Mouse (Mus musculus) gastrocnemius, postnatal 36 days (tissue): ENCODE results near the gene Trim46. TPM values are rescaled to one million over a fixed set of nuclear protein-coding genes. Genes with fewer than 3 reads are reported as not detected.

Experiments used
- DNase-seq, 2 experiments: peaks; one replicate each; pipeline ENCODE4 v3.0.0; 2022
- intact Hi-C: fragments of 180-260 bp; cut with DNase I; formaldehyde crosslinking; loops from one replicate; pipeline ENCODE4 v1.15.1; 2025
- total RNA-seq, 2 experiments: library from RNA; stranded (reverse); gene quantifications; 2 replicates each; pipeline ENCODE4 v1.2.3; 2021

Trim46 gene
- total RNA-seq, 2 experiments from 2014 or later, result 0.15 to 0.17 TPM

DNA sequence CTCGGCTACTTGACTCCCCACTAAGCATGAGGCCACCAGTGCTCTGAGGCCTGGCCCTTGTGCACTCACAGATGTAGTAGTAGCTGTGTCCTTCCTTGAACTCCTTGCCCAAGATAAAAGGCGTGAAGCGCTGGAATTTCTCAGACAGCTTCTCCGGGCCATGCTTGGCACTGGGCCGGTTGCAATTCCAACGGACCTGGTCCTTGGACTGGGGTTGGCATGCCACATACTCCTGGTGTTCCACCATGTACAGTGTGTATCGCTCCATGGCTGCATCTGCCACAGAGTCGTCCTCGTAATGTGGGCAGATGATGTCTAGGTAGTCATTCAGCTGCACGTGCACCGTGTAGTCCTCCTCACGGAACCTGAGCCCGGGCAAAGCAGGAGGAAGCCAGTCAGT lies 30.0 kb upstream of the Trim46 start:
- intact Hi-C loops, result no loop called here
- no peak for DNase-seq

DNA sequence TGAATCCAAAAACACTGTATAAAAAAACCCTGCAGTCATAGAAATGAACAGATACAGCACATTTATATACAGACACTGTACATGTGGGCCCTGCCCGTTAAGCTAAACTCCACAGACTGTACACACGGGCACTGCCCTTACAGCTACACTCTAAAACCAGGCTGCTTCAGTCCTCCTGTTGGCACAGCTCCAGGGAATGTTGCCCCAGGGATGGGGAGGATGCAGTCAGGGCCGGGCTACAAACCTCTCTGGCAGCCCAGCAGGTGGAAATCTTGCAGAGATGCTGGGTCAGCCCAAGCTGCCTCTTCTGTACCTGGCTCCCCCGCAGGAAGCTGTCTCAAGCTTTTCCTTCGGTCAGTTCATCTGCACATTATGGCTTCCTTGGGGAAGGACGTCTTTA lies 25.7 kb upstream of the Trim46 start:
- intact Hi-C loops, result no loop called here
- no peak for DNase-seq

DNA sequence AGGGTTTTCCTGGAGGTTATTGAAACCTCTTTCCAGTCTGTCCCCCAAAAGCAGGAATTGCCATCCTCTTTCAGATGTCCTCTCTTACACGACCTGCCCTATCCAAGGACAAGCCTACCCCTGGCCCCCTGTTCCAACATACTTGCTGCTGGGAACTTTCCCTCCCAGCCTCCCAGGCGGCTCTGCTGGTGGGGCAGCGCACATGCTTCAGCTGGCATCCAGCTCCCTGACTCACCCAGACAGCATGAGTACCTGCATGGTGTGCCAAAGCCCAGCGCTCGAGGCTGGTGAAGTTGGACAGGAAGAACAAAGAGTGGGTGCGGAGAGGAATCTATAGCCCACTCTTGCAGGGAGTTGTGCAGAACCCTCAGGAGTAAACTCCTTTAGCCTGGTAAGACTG lies 24.8 kb upstream of the Trim46 start:
- intact Hi-C loops, result no loop called here
- DNase-seq, result no peak

DNA sequence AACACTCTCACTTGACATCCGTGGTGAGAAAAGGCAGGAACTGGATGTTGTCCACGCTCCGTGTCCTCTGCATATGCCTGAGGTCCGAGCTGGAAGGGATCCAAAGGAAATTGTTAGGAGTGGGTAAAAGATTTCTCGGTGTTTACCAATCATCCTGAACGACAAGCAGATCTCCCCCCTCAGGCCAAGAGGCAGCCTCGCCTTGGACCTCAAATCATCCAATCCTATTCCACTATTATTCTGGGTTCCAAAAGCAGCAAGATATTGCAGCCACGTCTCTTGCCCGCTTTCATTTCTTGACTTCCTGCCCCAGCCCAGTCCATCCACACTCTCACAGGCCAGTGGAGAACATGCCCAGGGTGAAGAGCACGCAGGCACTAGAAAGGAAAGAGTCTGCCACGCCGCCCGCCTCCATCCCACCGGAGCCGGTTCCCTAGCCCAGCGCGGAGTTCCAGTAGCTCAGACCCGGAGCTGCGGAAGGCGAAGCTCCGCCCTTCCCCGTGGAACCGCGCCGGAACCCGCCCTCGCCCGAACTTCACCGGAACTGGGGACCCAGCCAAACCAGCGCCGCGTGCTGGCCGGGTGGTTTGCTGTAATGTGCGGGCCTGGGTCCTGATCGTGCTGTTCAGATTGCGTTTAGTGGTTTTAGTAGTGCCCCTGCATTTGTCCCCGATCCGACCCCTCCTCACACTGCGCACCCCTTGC lies 24.1 kb upstream of the Trim46 start, which contains the start of gene Slc50a1:
Gene Slc50a1 (minus strand): TSS at position 520 of the 705 bp plus-strand sequence.
- intact Hi-C loops, result no loop called here
- DNase-seq, result peak; percentile 85 to 89

DNA sequence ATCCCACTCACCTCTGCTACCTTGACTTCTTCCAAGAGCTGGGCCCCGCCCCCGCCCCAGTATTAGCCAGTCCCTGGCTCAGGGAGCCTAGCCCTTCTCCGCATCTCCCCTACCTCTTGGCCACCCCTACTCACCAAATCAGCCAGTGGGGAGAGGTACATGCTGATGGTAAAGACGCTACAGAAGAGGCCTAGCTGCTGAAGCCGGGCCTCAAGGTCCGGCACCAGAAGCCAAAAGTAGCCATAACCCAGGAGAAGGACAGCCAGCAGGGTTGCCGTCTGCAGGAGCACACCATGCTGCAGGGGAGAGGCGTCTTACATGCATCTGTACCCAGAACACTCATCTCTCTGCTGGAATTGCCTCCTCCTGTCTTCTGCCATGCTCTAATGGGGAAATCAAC lies 22.8 kb upstream of the Trim46 start:
- DNase-seq, result no peak
- intact Hi-C loops, result no loop called here

DNA sequence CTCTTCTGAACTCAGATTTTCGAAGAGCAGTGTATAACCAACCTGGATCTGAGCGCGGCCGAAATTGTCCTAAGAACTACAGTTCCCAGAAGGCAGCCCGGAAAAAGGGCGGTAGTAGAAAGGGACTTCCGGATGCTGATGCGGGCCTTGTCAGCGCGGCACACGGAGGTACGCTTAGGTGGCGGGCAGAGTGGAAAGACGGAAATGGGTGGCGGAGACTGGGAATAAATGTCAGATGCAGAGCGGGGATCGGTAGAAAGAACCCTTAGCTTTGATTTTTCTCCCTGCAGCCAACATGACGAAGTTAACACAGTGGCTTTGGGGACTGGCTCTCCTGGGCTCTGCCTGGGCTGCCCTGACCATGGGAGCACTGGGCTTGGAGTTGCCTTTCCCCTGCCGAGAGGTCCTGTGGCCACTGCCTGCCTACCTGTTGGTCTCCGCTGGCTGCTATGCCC lies 20.4 kb upstream of the Trim46 start:
- intact Hi-C loops, result no loop called here

DNA sequence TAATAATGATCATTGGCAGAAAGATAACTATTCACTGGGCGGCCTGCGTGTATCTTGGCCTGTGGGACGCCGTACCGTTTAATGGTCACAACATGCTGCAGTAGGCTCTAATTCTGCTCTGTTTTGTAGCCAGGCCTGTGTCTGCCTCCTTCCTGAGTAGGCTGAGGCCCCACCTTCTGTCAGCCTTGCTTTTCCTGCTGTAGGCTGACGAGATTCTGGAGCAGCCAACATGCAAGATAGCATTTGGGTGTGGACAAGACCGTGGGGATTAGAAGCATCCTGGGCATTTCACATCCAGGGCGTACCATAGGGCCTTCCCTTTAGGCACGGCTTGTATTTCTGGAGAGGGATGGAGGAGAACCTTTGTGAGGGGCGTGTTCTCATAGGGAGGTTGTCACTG lies 16.3 kb upstream of the Trim46 start:
- no peak for DNase-seq
- intact Hi-C loops, result no loop called here

More for the DNA sequence above, 20.4 kb upstream of the Trim46 start:
- peak; percentile 60 to 64 for DNase-seq

DNA sequence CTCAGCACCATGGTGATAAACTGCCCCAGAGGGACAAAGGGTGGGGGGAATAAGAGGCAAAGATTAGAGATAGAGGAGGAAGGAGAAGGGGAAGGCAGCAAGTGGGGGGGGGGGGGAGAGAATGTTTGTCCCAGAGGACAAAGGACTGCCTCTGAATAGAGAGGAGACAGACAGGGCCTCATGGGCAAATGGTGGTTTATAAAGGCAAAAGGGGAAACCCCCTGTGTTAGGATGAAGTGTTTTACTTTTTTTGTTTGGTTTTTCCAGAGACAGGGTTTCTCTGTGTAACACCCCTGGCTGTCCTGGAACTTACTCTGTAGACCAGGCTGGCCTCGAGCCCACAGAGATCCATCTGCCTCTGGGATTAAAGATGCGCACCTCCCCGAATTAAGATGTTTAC lies 14.1 kb upstream of the Trim46 start:
- no peak for DNase-seq
- intact Hi-C loops, result no loop called here

DNA sequence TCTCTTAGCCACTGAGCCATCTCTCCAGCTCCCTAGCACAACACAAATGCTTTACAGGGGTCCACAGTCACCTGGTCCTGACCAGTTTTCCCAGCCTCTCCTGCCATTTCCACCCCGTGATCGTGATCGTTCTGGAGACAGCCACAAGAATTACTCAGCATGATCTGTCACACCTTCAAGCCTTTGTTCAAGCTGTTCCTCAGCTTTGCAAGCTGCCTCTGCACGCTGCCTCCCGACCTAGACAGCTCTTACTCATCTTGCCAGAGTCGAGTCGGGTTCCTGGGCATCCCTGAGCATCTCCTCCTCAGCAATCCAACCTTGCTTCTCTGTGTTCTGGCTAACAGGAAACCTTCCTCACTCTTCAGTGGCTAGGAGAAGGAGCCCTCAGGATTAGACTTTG lies 13.0 kb upstream of the Trim46 start, which contains the start of gene Dpm3:
Gene Dpm3 (plus strand): TSS at position 283 of the 400 bp plus-strand sequence.
- DNase-seq, result no peak
- intact Hi-C loops, result no loop called here

DNA sequence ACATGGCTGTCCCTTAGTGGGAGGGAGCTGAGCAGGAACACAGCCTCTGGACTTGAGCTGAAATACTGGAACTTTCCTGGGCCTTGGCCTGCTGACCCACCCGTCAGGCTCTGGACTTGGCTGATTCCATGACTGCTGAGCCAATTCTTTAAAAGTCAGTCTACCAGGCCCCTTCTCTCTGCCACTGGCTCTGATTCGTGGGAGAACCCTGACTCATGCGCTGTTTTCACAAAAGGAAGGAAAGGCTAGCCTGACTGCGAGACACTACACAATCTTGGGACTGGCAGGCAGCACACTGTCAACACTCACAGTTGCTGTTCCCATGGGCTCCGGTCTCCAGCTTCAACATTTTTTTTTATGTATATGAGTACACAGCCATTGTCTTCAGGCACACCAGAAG lies 10.1 kb upstream of the Trim46 start:
- no peak for DNase-seq
- intact Hi-C loops, result no loop called here

DNA sequence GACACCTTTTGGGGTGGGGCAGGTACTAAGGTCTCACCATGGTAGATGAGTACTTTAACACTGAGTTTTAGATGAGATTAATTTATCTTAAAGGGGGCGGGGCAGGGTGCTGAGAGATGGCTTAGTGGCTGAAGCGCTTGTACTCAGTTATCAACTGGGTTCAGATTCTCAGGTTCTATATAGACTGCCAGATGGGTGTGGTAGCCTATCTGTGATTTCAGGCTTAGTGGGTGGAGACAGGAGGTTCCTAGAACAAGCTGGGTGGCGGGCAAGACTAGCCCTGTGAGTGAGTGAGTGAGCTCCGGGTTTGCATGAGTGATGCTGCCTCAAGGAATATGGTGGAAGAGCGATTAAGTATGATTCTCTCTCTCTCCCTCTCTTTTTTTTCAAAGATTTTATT lies 8.9 kb upstream of the Trim46 start:
- intact Hi-C loops, result no loop called here
- no peak for DNase-seq

DNA sequence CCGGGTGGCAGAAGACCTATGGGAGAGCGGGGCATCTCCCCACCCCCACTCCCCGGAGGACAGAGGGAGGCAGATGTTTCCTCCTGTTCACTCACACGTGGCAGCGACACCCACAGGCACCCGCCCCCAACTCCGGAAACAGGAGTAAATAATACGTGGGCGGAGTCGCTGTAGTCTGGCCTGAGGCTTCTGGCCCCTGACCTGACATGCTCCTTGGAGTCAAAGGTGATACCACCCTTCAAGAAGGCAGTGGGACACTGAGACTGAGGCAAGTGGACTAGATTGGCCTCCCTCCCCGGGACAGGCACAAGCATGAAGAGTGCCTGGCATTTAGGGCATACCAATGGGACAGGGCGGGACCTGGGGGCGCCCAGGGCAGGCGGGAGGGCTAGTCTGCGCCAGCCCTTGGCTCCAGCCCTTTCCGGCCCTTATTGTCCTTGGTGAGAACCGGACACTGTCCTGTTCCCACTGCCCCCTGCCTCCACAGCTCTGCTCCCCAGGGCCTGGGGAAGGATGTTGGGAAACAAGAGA lies 5.3 kb upstream of the Trim46 start:
- DNase-seq, result peak; percentile 46 to 57
- intact Hi-C loops, result no loop called here

DNA sequence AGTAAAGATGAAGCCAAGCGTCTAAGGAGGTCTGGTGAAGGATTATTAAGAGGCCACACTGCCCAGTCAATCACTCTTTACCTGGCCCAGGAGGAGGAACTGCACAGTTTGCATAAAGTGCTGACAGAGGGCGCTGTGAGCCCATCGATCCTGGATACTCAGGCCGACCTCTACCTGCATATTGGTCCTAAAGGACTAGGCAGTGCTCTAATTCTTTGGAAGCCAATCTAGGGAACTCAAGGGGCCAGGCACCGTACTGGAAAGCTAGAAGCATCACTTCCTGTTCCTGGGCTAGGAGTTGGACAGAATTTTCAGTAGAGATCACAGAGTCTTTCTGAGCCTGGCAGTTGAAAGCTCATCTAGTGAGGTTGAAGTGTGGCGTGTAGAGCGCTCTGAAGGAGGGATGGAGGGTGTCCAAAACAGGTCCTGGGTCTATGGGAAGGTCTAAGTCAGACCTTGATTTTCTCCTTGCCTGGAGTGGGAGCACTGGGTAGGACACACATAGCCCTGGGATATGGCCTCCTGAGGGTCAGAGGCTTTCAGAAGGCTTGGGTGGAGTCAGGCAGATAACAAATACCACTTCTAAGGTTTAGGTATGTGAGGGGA lies 4.4 kb upstream of the Trim46 start:
- intact Hi-C loops, result no loop called here

DNA sequence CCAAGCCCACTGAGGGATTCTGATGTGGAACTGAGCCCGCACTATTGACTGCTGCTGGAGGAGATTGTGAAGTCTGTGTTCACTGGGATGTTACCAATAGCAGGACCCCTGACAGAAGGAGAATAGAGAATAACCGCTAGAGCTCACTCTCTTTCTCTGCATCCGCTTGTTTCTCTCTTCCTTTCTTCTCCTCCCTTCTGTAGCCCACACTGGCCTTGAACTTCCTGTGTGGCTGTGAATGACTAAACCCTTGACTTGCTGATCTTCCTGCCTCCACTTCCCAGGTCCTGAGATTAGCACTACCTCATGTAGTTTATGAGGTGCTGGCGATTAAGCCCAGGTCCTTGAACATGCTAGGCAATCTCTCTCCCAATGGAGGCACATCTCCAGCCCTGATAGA lies 1.4 kb upstream of the Trim46 start:
- intact Hi-C loops, result no loop called here
- no peak for DNase-seq

More for the DNA sequence above, 4.4 kb upstream of the Trim46 start:
- peak; percentile 52 to 60 for DNase-seq

DNA sequence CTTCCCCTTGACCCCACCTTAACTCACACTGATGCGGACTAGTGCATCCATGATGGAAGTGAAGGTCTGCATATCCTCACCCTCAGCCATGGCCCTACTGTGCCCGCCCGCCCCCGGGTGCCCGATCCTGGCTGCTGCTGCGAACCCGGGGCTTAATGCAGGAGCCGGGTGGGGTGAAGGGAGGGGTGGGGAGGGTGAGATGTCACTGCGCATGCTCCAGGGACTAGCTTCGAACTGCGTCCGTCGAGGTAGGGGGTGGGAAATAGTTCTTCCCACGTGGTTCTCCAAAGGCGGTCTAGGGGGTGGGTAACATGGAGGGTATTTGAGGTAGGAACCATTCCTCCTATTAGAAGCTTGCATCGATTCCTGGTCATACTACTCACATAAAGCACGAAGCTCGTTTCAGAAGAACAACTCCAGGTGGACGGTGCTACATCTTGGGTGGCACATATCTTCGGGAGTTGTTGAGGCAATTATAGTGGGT lies 379 bp downstream of the Trim46 start, which contains the start of gene Krtcap2:
Gene Krtcap2 (plus strand): TSS at position 279 of the 484 bp plus-strand sequence.
- intact Hi-C loops, result no loop called here
- DNase-seq, result no peak

DNA sequence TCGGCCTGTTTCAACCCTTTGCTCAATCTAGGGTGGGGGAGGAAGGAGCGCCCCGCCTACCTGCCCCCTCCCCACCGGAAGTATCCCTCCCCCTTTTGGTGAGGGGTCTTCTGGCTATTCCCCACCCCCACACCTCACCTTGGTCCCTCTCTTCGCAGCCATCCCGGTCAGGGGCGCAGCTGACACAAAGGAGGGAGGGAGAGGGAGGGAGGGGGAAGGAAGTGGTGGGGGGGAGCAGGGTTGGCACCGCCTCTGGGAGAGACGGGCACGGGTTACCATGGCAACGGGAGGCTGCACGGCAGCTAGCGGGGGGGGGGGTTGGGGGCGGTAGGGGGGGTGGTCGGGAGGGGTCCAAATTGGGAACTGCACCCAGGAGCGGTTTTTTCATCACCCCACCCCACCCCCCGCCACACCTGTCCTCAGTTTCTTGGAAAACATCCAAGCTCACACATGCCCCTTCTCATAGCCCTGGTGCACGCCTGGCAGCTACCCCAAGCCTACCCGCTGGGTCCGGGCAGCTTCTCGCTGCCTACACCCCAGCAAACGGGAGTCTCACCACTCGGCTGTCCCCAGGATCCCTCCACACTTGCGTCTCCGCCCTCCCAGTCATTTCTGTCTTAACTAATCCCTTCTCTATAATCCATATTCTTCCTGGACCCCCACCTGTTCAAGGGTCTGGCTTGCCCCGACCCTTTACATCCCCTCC lies 974 bp downstream of the Trim46 start:
- DNase-seq, result no peak
- intact Hi-C loops, result no loop called here

DNA sequence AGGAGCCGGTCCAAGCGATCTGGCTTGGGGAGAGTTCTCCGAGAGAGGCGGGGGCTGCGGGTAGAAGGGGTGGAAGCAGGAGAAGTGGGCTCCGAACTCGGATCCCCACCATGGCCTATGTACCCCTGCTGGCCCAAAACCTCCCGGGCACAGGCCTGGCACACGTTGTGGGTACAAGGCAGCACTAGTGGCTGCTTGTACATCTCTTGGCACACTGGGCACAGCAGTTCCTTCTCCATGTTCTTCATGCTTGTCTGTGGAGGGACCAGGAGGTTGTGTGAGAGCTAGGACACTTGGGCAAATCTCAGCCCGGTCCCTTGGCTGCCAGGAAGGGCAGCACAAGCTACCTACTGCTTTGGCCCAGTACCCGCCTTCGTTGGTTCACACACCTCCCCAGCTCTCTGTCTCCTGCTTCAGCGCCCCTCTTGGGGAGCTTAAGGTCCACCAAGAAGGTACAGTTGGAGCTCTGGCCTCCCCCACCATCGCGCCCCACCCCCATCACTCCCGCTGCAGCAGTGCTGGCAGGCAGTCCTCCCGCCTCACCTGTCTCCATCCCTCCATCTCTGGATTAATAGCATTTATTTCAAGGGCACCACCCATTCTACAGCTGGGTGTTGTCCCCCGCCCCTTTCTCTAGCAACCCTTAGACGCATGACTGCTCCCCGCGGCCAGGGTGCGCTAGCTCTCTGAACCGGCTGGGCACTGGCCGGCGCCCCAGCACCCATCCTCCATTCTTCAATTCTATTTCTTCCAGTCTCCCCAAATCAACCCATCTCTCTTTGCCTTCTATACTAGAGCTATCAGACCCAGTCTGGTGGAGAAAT lies 1.7 kb downstream of the Trim46 start:
- DNase-seq, result no peak
- intact Hi-C loops, result no loop called here

DNA sequence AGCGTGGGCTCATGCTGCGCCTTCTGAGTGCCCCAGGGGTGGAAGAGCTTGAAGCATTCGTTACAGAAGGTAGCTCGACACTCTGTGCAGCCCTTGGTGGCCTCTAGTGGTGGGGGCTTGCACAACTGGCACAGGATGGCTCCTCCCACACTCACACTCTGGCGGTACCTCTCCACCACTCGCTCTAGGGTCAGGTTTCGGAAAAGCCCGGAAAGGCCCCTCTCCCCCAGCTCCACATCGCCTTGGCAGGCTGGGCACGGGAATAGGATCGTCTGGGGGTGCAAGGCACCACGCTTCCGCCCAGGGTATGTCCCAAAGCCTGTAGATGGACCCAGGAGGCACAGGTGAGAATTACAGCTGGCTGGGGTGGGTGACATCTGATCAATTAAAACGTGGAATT lies 2.5 kb downstream of the Trim46 start:
- intact Hi-C loops, result no loop called here
- DNase-seq, result no peak

DNA sequence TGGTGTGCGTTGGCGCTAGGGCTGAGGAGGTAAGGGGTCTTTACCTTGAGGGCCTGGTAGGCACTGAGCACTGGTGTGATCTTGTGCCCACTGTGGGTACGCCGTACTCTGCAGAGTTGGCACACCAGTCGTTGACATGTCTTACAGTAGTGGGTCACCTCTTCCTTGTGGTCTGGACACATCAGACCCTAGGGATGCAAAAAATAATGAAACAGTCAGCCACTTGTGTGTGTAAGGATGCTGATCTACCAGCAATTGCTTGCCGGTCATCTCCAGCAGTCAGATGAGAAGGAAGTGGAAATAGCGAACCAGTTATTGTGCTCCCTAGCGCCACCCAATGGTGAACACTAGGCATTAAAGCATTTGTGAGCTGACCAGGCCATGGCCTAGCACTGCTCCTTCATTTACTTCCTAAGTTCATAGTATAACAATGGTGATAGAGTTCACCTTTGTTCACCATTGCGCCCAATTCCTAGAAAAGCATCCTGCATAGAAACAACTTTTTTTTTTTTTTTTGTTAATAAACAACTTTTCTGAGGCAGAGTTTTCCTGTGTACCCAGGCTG lies 3.7 kb downstream of the Trim46 start:
- intact Hi-C loops, result no loop called here
- no peak for DNase-seq

DNA sequence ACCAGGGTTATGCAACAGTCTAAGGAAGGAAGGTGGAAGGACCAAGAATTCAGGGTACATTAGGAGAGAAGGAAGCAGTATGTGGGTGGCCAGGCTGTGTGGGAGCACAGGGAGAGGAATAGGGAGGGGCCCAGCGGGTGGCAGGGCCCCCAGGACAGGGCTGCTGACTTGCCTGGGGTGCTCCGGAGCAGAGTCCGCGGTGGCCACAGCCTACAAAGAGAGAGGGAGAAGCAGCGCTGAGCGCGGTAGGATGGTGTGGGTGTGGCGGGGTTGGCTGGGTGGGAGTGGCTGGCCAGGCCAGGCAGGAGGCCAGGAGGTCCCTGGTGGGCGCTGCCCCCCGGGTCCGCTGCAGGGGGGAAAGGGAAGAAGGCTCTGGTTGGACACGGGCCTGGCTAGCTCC lies 7.6 kb downstream of the Trim46 start:
- no peak for DNase-seq
- intact Hi-C loops, result no loop called here
